Mouse (Mus musculus) cerebellum, postnatal 10 days (tissue): Measurements from ENCODE around the gene Ercc1.
A peak's percentile ranks its signal among the peaks of the same experiment; 100 is the strongest.

Experiments used
- DNase-seq, 2 experiments: peaks; one replicate each; pipeline ENCODE4 v3.0.0; 2021; ENCODE audit warnings: mixed read lengths in 2 of 2

Ercc1 gene

DNA sequence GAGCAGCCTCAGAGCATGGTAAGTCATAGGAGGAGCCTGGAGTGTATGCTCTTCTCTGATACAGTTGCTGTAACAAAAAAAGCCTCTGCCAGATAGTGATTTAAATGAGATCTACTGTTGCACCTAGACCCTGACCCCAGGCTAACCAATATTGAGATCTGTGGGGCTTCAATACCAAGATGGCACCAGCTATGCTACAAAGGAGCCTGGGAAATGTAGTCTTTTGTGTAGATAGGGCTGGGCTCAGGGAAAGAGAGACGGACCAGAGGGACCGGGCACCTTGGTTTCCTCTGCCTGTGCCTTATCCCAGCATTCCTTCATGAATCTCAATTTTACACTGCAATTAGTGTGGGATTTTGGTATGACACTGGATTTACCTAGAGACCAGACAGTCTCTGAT, 28.8 kb downstream of the Ercc1 start:
- DNase-seq = no peak

DNA sequence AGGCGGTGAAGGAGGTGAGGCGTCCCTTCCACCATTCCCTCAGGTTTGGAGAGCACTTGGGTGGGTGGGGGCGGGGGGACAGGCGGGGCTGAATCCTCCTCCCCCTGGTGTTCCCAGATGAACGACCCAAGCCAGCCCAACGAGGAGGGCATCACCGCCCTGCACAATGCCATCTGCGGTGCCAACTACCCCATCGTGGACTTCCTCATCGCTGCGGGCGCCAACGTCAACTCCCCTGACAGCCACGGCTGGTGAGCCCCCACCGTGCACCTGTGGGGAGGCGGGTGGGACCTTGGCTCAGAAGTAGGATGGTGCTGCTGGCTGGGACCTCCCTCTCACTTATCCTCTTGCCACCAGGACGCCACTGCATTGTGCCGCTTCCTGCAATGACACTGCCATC, 30.8 kb downstream of the Ercc1 start:
- DNase-seq = no peak

GRCm38 (mm10) chr7:19376019-19376418, 31.4 kb downstream of the Ercc1 start:
- DNase-seq = no peak

- DNase-seq = no peak
Observed at GRCm38 (mm10) chr7:19378049-19378448, 33.5 kb downstream of the Ercc1 start.

- peak; percentile 99 to 100 for DNase-seq
Observed at GRCm38 (mm10) chr7:19381377-19382165, 37.0 kb downstream of the Ercc1 start, which contains the start of gene Ercc2. Ercc2 (plus strand) TSS chr7:19382010.

- peak in 1 of 2 experiments; percentile 45 for DNase-seq
Observed at GRCm38 (mm10) chr7:19382166-19382541, 37.6 kb downstream of the Ercc1 start.

GRCm38 (mm10) chr7:19383708-19384107, 39.1 kb downstream of the Ercc1 start:
- DNase-seq = no peak

DNA sequence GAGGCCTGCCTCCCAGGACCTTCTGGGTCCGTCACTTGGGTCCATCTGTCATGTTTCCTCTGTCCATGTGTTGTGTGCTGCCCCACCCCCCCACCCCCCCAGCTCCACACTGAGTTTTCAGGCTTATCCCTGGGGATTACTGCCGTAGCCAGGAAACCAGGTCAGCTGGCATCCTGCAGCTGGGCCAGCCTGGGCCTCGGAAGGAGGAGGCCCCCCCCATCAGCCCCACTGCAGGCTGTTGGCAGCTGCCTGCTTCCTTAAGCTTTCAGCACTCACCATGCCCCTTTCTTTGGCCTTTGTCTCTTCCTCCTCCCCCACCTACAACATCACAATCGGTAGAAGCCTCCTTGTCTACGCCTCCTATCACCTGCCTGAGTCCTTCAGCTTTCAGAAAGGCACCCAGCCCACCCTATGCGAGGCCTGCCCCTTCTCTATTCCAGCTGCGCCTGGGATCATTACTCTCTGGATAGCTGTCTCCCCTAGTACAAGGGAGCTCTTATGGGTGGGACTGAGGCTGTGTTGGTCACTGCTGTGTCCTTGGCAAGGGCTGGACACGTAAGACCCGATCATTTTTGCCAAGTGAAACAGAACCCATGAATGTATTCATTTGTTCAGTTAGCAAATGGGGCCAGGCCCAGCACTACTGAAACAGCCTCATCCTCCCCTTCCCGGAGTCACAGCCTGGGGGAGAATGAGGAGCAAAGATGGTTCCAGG, 44.3 kb downstream of the Ercc1 start:
- DNase-seq = peak; percentile 44 to 55

GRCm38 (mm10) chr7:19394484-19394883, 49.9 kb downstream of the Ercc1 start:
- DNase-seq = no peak

DNA sequence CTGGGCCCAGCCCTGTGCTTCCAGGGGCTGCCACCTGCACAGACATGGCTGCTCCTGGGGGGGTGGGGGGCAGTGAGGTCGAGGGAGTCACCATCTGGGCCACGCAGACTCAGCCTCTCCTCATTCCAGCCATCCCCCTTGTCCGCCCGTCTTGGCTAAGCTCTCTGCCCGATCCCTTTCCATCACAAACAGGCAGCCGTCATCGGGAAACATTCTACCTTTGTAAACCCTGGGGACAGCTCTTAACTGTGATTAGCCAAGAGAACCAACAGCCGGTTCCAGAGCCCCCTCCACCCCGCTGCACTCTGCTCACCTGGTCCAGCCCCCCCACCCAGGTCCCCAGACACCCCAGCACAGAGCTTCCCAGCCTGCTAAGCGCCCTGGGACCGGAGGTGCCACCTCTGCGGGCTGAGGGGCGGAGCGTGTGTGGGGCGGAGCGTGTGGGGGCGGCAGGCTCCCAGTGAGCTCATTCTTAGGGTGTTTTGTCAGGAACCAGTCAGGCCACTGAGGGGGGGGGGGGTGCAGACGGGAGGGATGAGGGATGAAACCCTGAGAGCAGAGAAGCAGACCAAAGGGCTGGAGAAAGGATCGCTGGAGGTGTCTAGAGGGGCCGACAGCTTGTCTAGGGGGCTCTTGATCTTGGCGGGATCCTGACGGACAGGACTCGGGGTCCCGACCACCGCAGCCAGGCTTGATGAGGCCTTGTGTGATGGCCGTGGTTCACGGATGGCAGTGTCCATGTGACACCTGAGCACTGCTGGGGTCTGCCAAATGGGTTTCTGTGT, 55.1 kb downstream of the Ercc1 start:
- no peak for DNase-seq

- DNase-seq = no peak
Observed at GRCm38 (mm10) chr7:19400946-19401345, 56.4 kb downstream of the Ercc1 start.

GRCm38 (mm10) chr7:19402535-19403112, 58.0 kb downstream of the Ercc1 start:
- no peak for DNase-seq

DNA sequence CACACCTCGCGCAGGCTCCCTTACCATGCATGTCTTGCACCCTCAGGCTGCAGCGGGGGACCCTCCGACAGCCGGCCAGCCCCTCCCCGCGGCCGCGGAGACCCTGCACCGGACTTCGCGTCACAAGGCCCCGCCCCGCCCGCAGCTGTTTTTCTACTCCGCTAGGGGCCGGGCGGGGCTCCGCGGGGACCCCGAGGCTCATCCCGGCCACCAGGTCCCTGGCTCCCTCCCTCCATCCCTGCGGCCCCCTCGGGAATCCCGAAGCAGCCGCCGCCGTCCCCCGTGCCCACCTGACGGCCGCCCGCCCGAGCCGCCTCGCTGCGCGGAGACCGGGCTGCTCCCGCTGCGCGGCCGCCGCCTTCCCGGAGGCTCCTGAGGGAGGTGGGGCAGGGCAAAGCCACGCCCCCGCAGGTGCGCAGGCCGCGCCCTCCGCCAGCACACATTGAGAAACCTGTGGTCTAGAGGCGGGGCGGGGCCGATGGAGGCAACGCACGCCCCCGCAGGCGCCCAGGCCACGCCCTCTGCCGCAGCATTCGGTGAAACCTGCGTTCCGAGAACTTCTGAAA, 59.2 kb downstream of the Ercc1 start, which contains the start of gene Klc3:
Gene Klc3 (minus strand): TSS at position 374 of the 566 bp plus-strand sequence.
- DNase-seq = peak in 1 of 2 experiments; percentile 53

GRCm38 (mm10) chr7:19404476-19404875, 59.9 kb downstream of the Ercc1 start, which contains the start of gene Ckm:
Ckm (plus strand) TSS chr7:19404776.
- DNase-seq = no peak

DNA sequence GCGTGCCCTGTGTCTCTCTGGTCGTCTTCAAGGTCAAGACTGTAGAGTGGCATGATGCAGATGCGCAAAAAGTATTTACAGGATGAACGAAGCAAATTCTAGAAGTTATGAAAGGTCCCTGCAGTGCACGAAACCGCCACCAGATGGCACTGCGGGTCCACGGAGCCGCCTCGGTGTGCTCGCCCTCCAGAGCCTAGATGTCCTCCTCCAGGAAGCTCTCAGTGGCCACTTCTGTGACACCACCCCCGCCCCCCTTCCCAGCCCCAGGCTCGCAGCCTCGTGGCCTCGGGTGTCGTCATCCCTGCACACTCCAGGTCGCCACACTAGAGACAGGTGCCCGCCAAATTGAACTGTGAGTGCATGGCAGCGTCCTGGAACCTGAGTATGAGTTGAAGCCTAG, 60.8 kb downstream of the Ercc1 start:
- peak; percentile 89 to 93 for DNase-seq
